Mouse (Mus musculus) G1E (cell line): ENCODE measurements around the gene H2-Aa.

Experiments
- CTCF ChIP-seq: IDR thresholded peaks from 2 replicates; pipeline ENCODE4 v1.5.1; 2012; ENCODE audit warnings: low read depth, low read length, inconsistent platforms, mixed read lengths
- GATA1 ChIP-seq: IDR thresholded peaks from 2 replicates; pipeline ENCODE4 v1.6.1; 2012; ENCODE audit warnings: borderline replicate concordance, low read length, inconsistent platforms, mixed read lengths
- GATA2 ChIP-seq: IDR thresholded peaks from 2 replicates; pipeline ENCODE4 v1.6.1; 2012; ENCODE audit warnings: low read depth, low read length, inconsistent platforms, borderline replicate concordance
- TAL1 ChIP-seq: conservative IDR thresholded peaks from 2 replicates; pipeline ENCODE4 v1.6.1; 2012; ENCODE audit warnings: low read depth, low read length, inconsistent platforms, mixed read lengths

DNA sequence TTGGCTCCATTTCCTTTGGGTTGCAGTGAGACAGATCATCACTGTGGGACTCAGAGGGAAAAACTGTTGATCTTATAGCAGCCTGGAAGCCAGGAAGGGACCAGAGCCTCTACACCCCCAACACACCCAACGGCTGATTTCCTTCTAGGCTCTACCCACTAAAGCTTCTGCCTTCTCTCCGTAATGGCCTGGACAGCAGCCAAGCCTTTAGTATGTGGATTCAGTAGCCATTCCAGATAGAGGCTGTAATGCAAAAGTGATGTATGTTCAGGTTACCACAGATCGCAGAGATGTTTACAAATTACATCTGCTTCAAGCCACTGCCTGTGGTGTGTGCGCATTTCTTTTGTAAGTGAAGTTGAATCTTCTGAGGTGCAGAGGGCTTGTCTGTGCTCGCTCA, 27.1 kb downstream of the H2-Aa start:
- TF ChIP-seq CTCF (no peak), TAL1 (no peak), GATA1 (no peak), GATA2 (no peak)
